Mouse (Mus musculus) T-cell, adult 2 months (primary cell): ENCODE results near the gene Vmn1r128.
"Not testable (repeated sequence)": the region's sequence is repeated elsewhere in the genome, so short reads cannot be mapped to it uniquely, and the experiment has no call there.

Experiments used
- DNase-seq: peaks from one replicate; pipeline ENCODE4 v3.0.0; 2022; ENCODE audit warnings: low spot score

Gene Vmn1r128

DNA sequence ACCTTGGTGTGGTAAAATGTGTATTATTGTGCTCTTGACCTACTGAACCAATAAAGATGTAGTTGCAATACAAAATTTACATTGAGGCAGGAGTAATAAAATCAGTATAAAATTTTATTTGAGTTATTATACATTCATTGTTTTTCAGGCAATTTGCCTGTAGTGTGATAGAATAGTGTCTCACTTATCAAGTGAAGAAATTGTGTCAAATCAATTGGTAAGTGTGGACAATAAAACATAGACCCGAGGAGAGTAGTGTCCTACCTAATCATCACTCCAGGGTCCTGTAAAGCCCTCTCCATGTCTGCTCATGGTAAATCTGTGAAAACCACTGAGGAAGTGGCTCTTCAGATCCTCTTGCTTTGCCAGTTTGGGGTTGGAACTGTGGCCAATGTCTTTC is at the start of gene Vmn1r128:
Vmn1r128 (plus strand) TSS at position 301 of the 400 bp plus-strand sequence.
- DNase-seq = not testable (repeated sequence)

GRCm38 (mm10) chr7:21301367-21301766 is 47.8 kb upstream of the Vmn1r128 start, which contains the start of gene Vmn1r126:
TSS of gene Vmn1r126 (minus strand) at chr7:21301467.
- not testable (repeated sequence) for DNase-seq

DNA sequence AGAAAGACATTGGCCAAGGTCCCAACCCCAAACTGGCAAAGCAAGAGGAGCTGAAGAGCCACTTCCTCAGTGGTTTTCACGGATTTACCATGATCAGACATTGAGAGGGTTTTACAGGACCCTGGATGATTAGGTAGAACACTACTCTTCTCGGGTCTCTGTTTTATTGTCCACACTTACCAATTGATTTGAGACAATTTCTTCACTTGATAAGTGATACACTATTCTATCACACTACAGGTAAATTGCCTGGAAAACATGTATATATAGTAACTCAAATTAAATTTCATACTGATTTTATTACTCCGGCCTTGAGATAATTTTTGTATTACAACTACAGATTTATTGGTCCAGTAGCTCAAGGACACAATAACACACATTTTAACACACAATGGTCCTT is 29.4 kb upstream of the Vmn1r128 start, which contains the start of gene Vmn1r127:
Vmn1r127 (minus strand) TSS at position 101 of the 400 bp plus-strand sequence.
- not testable (repeated sequence) for DNase-seq

- not testable (repeated sequence) for DNase-seq
Measured at GRCm38 (mm10) chr7:21361191-21361590, 12.0 kb downstream of the Vmn1r128 start, which contains the start of gene Vmn1r129. TSS of gene Vmn1r129 (minus strand) at chr7:21361291.
